Mouse (Mus musculus) adipocyte (in vitro differentiated cells): Measurements from ENCODE around the gene Slc9a3r1.

Source experiments
- DNase-seq: peaks from one replicate; pipeline ENCODE4 v3.0.0-alpha.2; 2016; ENCODE audit warnings: low spot score

Gene Slc9a3r1

DNA sequence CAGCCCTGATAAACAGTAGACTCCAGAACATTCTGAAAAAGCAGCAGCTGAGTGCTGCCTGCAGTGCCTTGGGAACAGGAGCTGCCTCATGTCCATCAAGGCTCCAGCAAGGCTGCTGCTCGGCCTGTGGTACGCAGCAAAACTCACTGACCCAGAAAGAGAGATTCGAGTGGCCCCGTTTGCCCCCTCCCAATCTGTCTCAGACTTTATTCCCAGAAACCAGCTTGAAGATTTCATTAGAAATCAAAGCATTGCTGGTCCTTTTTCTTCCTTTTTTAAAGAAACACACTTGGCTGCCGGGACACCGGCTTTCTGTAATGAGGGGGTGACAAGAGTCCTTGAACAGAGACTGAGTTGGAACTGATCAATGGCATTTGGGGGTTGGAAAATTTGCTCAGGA is 62.2 kb downstream of the Slc9a3r1 start:
- DNase-seq, result no peak

DNA sequence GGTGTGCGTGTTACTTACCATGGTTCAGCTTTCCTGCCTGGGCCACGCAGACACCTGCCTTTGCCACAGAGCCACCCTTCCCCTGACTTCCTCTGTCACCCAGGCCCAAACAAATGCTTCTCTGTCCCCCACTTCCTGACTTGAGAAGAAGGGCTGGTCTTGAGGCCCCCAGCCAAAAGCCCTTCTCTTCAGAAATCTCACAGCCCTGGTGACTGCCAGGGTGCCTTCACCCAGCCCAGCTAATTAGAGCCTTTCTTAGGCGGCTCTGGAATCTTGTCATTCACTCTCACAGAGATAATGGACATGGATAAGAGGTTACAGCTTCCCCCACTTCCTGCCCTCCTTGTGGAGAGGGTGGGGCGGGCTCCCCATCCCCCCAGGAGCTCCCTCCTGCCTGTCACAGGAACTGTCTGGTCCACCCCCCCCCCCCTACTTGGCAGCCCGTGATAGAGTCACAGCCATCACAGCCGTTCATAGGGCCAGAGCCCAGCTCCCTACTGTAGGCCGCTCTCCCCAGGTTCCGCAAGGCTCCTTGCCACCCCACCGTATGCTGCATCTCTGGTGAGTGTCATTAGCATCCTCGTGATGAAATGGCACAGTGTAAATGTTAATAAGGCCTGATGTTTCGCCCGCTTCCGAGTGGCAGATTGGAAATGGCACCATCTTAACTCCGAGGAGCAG is 63.8 kb downstream of the Slc9a3r1 start:
- DNase-seq, result no peak

DNA sequence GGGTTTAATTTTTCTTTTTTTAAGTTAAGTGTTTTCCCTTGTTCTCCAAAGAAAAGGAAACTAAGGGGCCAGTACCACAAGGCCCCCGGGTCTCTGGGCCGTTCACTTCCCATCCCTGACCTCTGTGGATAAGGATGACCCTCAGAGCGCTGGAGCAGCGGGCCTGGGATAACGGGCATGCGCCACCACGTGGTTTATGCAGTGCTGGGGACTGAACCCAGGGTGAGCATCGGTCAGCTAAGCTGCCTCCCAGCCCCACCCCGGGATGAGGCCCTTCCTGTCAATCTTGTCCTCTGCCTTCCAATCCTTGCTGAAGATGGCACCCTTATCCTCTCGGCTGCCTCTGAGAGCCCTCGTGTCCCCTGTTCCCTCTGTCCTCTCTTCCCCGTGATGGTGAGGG is 64.5 kb downstream of the Slc9a3r1 start:
- DNase-seq, result no peak

DNA sequence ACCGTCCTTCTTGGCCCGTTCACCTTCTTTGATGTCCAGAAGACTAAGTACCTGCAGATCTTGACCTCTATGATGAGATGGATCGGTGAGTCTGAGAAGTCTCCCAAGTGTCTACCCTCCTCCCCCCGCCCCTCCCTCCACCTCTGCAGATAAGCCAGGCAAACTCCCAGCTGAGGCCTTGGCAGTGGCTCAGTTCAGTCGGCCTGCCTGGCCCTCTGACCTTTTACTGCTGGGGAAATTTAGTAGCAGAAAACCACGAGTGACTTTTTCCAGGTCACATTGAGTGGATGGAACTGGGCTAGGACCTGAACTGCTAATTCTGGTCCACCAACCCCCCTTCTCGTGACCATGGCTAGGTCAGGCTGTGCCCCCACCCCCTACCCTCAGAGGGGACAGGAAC is 65.3 kb downstream of the Slc9a3r1 start:
- DNase-seq, result peak; percentile 33

DNA sequence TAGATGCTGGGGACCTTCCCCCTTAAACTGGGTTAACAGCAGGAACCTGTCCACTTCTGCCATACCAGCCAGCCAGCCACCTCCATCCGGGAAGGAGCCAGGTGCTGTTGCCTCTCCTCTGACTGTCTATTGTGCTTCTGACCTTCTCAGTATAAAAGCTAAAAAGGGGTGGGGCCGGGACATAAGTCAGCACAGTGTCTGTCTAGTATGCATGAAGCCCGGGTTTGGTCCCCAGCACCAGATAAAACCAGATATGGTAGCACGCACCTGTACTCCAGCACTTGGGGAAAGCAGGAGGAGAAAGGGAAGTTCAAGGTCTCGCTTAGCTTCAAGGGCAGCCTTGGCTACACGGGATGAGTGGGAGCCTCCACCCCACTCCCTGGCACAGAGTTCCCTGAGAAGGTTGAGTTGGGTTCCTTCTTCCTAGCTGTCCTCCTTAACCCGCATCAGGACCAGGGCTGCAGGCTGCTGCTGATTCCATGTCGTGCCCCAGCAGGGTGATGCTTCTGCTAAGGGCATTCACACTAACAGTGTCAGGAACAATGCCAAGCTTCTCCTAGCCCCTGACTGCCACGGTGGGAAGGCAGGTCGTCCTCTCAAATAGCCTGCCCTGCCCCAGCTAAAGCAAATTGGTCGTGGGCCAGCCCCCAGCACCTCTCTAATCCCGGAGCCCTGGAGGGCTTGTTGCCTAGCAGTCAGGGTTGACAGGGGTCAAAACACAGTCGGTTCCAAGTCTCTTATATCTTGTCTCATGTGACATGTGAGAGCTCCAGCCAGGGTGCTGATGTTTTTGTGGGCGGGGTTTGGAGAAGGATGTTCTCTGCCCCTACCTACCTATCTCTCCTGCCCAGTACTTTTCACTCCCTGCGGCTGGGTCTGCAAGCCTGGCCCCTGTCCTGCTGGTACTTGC is 66.1 kb downstream of the Slc9a3r1 start:
- no peak for DNase-seq
